Mouse (Mus musculus) left cerebral cortex, adult 2 months (tissue): ENCODE measurements at regions not wholly inside any gene's neighbourhood (a gene's known extent, or its start where the extent isn't known, plus 50 kb on each side); places are given as distances from the start of the nearest gene placed in this dataset.

Source experiments
- DNase-seq, 2 experiments: peaks; one replicate each; pipeline ENCODE4 v3.0.0; 2021 to 2022; ENCODE audit warnings: low spot score in 2 of 2, mixed read lengths in 1 of 2; ENCODE audit errors: extremely low spot score in 1 of 2
- H3K27ac ChIP-seq: fragments of 200-600 bp; 2 replicates; pipeline ENCODE4 v1.8.1; 2022
- H3K4me3 ChIP-seq: fragments of 200-600 bp; 2 replicates; pipeline ENCODE4 v1.8.1; 2022
- CTCF ChIP-seq: fragments of 200-600 bp; IDR thresholded peaks from 2 replicates; pipeline ENCODE4 v1.8.1; 2022; ENCODE audit warnings: antibody characterized with exemption, mild to moderate bottlenecking, moderate library complexity
- intact Hi-C: fragments of 180-260 bp; cut with DNase I; formaldehyde crosslinking; loops from one replicate; pipeline ENCODE4 v1.15.1; 2025

DNA sequence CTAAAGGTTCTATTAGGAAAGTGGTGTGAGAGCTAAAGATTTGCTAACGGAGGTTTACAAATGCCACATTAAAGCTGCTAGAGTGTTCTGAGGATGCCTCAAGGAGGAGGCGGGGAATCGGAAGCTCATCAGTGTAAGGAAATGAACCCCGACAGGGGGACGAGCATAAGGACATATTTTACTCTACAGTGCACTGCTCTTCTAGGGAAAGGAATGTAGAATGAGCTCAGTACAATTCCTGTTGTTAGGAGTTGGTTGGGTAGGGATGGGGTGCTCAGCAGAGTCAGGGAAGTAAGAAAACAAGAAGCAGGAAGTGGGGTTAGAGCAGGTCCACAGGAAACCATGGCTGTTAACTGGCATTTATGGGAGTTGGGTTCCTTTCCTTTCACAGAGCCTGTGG lies 54.6 kb downstream of the Mex3b start:
- no peak overlapping the region for H3K27ac ChIP-seq
- H3K4me3 ChIP-seq, result no peak overlapping the region
- TF ChIP-seq CTCF, result no peak
- no peak for DNase-seq
- intact Hi-C loops, result loop anchor here (2.0 to 5.0 kb wide), 2 partner anchors 71 to 281 kb away; no protein-coding TSS in a partner anchor

DNA sequence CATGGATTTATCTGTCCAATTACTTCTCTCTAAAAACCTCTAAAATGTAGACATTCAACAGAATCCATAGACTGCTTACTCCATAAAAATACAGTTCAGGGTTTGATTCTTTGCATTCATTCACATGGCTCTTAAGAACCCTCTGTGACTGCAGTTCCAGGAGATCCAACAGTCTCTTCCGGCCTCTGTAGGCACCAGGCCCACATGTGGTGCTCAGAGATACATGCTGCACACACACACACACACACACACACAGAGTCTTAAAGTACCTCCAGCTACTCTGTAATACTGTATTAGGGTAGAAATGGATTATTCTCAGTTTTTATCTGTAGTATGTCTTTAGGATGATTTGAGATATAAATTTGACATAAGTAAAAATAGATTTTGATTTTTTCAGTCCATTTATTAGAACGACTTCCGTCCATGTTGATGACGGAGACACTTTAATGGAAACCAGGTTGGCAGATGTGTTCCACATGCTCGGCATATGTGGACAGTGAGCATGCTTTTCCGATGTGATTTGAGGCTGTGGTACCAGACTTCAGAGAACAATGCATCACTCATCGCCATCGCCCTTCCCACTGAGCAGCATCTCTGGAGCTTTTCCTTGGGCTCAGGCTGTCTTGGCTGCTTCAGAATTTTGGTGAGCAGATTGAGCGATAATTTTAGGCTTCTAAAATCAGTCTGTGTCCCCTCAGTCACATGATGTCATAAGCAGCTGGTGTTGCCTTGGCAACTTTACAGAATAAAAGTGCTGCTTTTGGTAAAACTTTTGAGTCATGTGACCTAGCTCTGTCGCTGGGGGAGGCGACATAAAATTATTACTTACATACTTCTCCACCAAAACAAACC lies 56.3 kb downstream of the Mex3b start:
- peak overlapping the region; percentile 87 for H3K27ac ChIP-seq
- no peak overlapping the region for H3K4me3 ChIP-seq
- intact Hi-C loops, result loop anchor here (1.0 to 5.0 kb wide), 6 partner anchors 56 to 279 kb away; partner anchors contain the start of gene Mex3b
- TF ChIP-seq CTCF, result no peak
- DNase-seq, result peak; percentile 49 to 70

DNA sequence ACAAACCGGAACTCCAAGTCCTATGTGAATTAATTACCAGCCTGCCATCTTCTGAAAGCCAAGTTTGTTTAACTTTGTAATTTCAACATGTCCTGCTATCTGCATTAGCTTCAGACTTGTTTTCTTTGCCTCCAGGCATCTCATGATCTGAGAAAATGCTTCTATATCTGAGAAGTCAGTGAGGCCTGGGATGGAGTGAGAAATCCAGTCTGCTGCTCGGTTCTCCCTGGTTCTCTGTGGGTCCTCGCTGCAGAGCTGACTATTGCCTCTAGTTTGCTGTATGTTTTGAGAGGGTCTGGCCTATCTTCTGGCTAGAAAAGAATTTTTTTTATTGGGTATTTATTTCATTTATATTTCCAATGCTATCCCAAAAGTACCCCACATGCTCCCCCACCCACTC lies 57.0 kb downstream of the Mex3b start:
- TF ChIP-seq CTCF, result no peak

DNA sequence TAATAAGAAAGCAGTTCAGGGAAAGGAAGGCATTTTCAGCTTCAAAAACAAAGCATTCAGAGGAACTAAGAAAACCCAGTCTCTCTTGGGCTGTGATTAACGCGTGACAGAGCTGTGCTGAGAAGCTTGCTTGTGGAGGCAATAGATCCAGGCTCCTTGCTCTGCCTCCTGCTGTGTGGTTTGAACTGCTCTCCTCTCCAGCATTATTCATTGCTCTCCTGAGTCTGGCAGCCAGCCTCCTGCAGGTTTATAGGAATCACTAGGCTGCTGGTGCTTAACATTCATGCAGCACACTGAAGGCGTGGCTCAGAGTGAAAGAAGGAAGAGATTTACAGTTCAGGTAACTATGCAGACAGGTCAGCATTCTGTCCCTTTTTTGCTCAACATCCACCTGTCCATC lies 71.2 kb downstream of the Mex3b start:
- no peak for TF ChIP-seq CTCF
- no peak overlapping the region for H3K4me3 ChIP-seq
- intact Hi-C loops, result no loop called here
- DNase-seq, result no peak
- no peak overlapping the region for H3K27ac ChIP-seq

More for the DNA sequence above, 57.0 kb downstream of the Mex3b start:
- DNase-seq, result no peak
- intact Hi-C loops, result loop anchor here (5.0 kb wide), 1 partner anchor 278 kb away; no protein-coding TSS in a partner anchor
- Histone ChIP-seq H3K27ac (peak overlapping the region; percentile 60), H3K4me3 (no peak overlapping the region)

DNA sequence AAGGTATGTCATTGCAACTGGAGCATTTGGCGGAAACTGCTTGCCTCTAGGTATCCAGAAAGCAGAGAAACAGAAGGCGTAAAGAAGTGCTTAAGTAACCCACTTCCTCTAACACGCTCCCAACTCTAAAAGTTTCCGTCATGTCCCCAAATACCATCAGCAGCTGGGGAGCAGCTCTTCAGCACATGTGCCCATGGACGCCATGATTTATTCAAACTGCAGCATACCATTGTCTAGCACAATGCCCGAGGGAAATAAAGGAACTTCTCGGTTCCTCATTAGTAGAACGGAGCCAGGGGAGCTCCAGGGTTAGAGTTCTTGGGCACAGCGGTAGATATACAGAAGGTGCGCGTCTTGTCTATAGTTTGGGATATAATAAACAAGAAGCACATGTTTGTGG lies 72.4 kb downstream of the Mex3b start:
- intact Hi-C loops, result no loop called here
- H3K4me3 ChIP-seq, result no peak overlapping the region
- no peak for DNase-seq
- TF ChIP-seq CTCF, result no peak
- H3K27ac ChIP-seq, result no peak overlapping the region

DNA sequence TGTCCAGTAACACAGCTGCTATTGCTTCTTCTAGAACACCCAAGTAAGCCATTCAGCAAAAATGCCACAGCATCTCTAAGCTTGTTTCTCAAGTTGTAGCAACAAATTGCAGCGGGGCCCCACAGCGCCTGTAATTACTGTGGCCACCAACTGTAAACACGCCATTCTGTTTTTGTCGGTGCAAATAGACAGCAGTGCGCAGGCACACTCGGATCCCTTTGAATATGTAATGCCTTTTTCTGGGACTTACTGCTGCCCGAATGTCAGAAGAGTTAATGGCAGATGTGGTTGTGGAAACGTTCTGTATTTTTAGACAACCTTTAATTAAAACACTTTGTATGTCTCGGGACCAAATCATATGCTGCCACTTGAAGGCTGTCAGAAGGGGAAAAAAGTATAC lies 76.2 kb downstream of the Mex3b start:
- no peak overlapping the region for H3K4me3 ChIP-seq
- peak overlapping the region; percentile 24; the same call in 1 of the 2 replicates for H3K27ac ChIP-seq
- intact Hi-C loops, result no loop called here
- no peak; the same call in 1 of the 2 replicates for TF ChIP-seq CTCF
- DNase-seq, result peak in 1 of 2 experiments; percentile 17

DNA sequence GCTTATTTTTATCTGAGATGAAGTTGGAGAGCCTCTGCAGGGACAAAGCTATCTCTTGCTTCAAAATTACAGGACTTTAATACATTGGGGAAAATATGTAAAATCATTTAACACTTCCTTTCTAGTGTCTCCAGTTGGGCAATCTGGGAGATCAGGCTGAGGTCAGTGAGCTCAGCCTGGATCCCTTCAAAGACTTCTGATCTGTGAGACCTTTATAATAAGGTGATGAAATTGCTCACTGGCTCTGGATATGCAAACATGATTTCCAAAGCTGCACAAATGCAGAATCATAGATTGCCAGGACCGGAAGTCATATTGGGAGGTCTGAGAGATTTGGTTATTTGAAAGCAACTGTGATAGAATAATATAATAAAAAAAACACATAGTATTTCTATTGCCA lies 76.7 kb downstream of the Mex3b start:
- no peak for DNase-seq
- TF ChIP-seq CTCF, result no peak
- intact Hi-C loops, result no loop called here
- H3K4me3 ChIP-seq, result no peak overlapping the region
- H3K27ac ChIP-seq, result no peak overlapping the region

DNA sequence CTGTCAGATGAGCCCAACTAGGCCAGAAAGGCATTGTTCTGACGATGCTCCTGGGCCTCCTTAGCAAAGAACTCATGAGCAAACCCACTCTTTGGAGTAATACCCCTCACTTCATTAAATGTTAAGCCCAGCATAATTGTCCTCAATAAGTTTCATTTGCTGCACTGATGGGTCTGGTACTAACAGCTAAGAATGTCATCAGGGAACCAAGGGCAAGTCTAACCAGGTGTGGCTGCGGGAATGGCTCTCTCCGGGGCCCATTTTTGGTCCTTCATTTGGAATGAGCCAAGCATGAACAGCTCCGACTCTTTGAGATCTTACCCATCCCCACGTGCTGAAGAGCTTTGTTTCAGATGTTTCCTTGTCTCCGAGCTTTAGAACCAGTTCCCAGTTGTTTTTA lies 82.2 kb downstream of the Mex3b start:
- no peak for TF ChIP-seq CTCF
- Histone ChIP-seq H3K4me3 (no peak overlapping the region), H3K27ac (no peak overlapping the region)
- no peak for DNase-seq
- intact Hi-C loops, result no loop called here

DNA sequence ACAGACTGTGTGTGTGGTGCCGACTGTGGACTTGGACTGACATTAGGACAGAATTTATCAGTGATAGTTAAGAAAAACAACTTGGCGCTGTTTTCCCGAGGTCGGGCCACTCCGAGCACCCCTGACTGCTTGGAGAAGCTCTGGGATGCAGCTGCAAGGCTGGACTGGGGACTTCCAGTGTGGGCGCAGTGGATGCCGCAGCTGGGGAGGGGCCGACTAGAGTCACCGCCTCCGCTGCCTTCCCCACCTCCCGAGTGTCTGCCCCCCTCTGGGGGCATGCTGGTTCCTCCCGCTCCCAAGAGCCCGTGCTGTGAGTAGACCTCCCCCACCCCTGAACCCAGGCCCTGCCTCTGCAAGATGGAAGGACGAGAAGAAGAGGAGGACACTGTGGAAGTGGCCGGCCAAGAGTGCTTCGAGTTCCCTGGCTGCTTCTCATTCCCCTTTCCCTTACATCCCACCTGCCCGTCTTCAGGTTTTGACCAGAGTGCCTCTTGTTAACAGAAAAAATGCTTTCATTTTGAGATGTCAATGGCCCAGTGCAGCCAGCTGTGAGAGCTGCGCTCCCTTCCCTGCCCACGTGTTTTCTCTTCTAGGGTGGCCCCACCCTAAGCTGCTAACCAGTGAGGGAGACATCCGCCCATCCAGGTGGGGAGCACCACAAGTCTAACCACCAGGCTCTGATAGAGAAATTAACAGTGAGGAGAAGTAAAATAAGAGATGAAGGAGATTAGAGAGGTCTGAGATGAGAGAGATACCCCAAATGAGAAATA lies 90.3 kb downstream of the Mex3b start:
- no peak for TF ChIP-seq CTCF
- no peak overlapping the region for H3K4me3 ChIP-seq
- H3K27ac ChIP-seq, result no peak overlapping the region
- DNase-seq, result no peak
- intact Hi-C loops, result no loop called here

DNA sequence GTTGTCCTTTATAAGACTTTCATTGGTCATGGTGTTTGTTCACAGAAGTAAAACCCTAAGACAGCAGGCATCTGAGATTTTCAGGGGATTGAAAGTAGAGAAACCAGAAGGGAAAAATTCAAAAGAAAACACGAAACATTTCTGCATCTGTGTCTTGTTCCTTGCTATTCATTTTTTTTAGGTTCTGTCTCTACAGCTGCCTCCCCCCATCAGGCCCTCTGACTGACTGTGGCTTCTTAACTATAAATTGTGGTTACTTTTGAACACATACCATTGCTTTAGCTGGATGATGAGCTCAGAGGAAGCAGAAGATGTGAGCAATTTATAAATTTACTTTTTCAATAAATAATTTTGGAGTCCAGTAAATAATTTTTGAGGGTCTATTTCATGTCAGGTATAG lies 103.5 kb downstream of the Mex3b start:
- no peak for DNase-seq
- intact Hi-C loops, result no loop called here
- no peak for TF ChIP-seq CTCF
- Histone ChIP-seq H3K4me3 (no peak overlapping the region), H3K27ac (no peak overlapping the region)

DNA sequence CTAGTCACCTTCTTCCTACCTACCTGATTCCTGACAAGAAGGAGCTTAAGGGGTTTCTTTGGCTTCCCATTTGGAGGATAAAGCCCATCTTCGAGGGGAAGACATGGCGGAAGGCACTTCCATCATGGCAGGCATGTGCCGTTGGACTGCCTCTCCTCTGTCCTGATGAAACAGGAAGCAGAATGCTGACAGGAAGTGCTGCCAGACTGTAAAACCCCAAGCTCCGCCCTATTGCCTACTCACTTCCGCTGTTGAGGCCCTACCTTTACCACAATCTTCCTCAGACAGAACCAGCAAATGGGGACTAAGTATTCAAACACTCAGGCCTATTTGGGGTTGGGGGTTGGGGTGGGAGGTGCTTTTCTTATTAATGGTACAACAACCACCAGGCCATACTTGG lies 104.1 kb downstream of the Mex3b start:
- no peak overlapping the region for H3K27ac ChIP-seq
- intact Hi-C loops, result no loop called here
- no peak for TF ChIP-seq CTCF
- no peak for DNase-seq
- H3K4me3 ChIP-seq, result no peak overlapping the region
